In the genomic region with DNA sequence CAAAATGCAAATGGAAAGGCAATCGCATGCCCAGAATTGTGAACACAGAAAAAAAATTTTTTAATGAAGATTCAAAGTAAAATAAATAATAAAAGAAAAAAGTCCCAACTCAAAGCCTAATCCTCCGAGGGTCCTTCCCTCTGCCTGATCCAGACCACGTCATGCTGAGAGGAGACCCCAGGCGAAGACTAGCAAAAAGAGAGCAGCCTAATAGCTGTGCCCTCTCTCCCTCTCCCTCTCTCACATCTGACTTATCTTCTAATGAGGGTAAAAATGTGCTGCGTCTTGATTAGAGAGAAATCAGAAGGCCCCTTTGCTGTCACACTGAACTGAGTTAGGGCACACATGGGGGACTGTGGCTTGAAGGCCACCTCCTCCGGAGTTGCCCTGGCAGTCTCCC, we compare ENCODE assay signal across 18 mouse cellular contexts.
DNase-seq lines count a peak whose midpoint lies in the region; ATAC-seq and TF ChIP-seq lines count a peak whose summit lies in the region.
"Had no signal": no experiment of that assay in that cellular context is flagged by ENCODE, and none has a peak within 500 bp of the region (broad histone marks: within the 10 kb centered on the region; RNA-seq: fewer than 3 reads in every experiment).

No protein-coding gene starts in this region.

- peak overlapping the region; percentile 35; the same call in 1 of the 2 replicates for H3K27ac ChIP-seq in midbrain, embryonic 13.5 days
- H3K27ac ChIP-seq in midbrain, postnatal 0 days (ENCODE audit: low read depth, low read length), result no peak overlapping the region
- H3K27ac ChIP-seq in midbrain, embryonic 15.5 days, result no peak overlapping the region
- no peak overlapping the region for H3K27ac ChIP-seq in midbrain, embryonic 10.5 days (replicated peaks)
- H3K27ac ChIP-seq in midbrain, embryonic 16.5 days (ENCODE audit: low read length), result no peak overlapping the region
- H3K27ac ChIP-seq in forebrain, postnatal 0 days (ENCODE audit: low read depth, low read length), result no peak overlapping the region
- H3K27ac ChIP-seq: embryonic facial prominence, embryonic 10.5 days; embryonic facial prominence, embryonic 12.5 days; forebrain, embryonic 13.5 days; forebrain, embryonic 15.5 days had no signal

- peaks cover 11% of the 10 kb centered on the region for H3K4me1 ChIP-seq in midbrain, embryonic 13.5 days (replicated peaks)
- H3K4me1 ChIP-seq in midbrain, postnatal 0 days (ENCODE audit: insufficient read depth, low read length), result no peaks in the 10 kb centered on the region
- peaks cover 8% of the 10 kb centered on the region; the same call in 1 of the 2 replicates for H3K4me1 ChIP-seq in midbrain, embryonic 15.5 days
- peaks cover 16% of the 10 kb centered on the region for H3K4me1 ChIP-seq in midbrain, embryonic 10.5 days
- H3K4me1 ChIP-seq in midbrain, embryonic 16.5 days (ENCODE audit: control insufficient read depth, insufficient read depth, low read length), result peaks cover 8% of the 10 kb centered on the region
- H3K4me1 ChIP-seq in forebrain, postnatal 0 days (ENCODE audit: insufficient read depth), result no peaks in the 10 kb centered on the region
- H3K4me1 ChIP-seq: embryonic facial prominence, embryonic 10.5 days; embryonic facial prominence, embryonic 12.5 days; forebrain, embryonic 13.5 days had no signal

- no peak overlapping the region for H3K4me3 ChIP-seq in midbrain, embryonic 13.5 days (replicated peaks)
- no peak overlapping the region for H3K4me3 ChIP-seq in midbrain, postnatal 0 days (ENCODE audit: low read depth, low read length)
- H3K4me3 ChIP-seq in midbrain, embryonic 15.5 days, result no peak overlapping the region
- no peak overlapping the region for H3K4me3 ChIP-seq in midbrain, embryonic 10.5 days
- no peak overlapping the region for H3K4me3 ChIP-seq in midbrain, embryonic 16.5 days (ENCODE audit: low read depth, low read length)
- H3K4me3 ChIP-seq in forebrain, postnatal 0 days (ENCODE audit: low read depth, low read length), result no peak overlapping the region
- H3K4me3 ChIP-seq: embryonic facial prominence, embryonic 10.5 days; embryonic facial prominence, embryonic 12.5 days; forebrain, embryonic 13.5 days; forebrain, embryonic 15.5 days had no signal

- H3K36me3 ChIP-seq in midbrain, embryonic 13.5 days, result no peaks in the 10 kb centered on the region
- H3K36me3 ChIP-seq in midbrain, postnatal 0 days (ENCODE audit: insufficient read depth, low read length), result no peaks in the 10 kb centered on the region
- no peaks in the 10 kb centered on the region for H3K36me3 ChIP-seq in midbrain, embryonic 15.5 days (replicated peaks)
- H3K36me3 ChIP-seq in midbrain, embryonic 10.5 days, result no peaks in the 10 kb centered on the region
- H3K36me3 ChIP-seq in midbrain, embryonic 16.5 days (ENCODE audit: control insufficient read depth, insufficient read depth, low read length), result no peaks in the 10 kb centered on the region
- H3K36me3 ChIP-seq in forebrain, postnatal 0 days (ENCODE audit: insufficient read depth), result no peaks in the 10 kb centered on the region
- H3K36me3 ChIP-seq: embryonic facial prominence, embryonic 10.5 days; embryonic facial prominence, embryonic 12.5 days; forebrain, embryonic 15.5 days had no signal

- H3K27me3 ChIP-seq in midbrain, embryonic 13.5 days, result no peaks in the 10 kb centered on the region
- no peaks in the 10 kb centered on the region for H3K27me3 ChIP-seq in midbrain, postnatal 0 days (ENCODE audit: insufficient read depth, low read length)
- no peaks in the 10 kb centered on the region for H3K27me3 ChIP-seq in midbrain, embryonic 15.5 days (replicated peaks)
- H3K27me3 ChIP-seq in midbrain, embryonic 10.5 days (ENCODE audit: low read depth, poor library complexity, severe bottlenecking), result peaks cover 7% of the 10 kb centered on the region; the same call in 1 of the 2 replicates
- H3K27me3 ChIP-seq in midbrain, embryonic 16.5 days (ENCODE audit: control insufficient read depth, insufficient read depth, low read depth, low read length), result no peaks in the 10 kb centered on the region
- H3K27me3 ChIP-seq in forebrain, postnatal 0 days (ENCODE audit: insufficient read depth, low read length), result no peaks in the 10 kb centered on the region
- H3K27me3 ChIP-seq: embryonic facial prominence, embryonic 12.5 days; forebrain, embryonic 13.5 days; forebrain, embryonic 15.5 days had no signal

- no peak overlapping the region for H3K4me2 ChIP-seq in midbrain, embryonic 13.5 days (replicated peaks)
- no peak overlapping the region for H3K4me2 ChIP-seq in midbrain, postnatal 0 days (ENCODE audit: low read depth, low read length, poor library complexity, severe bottlenecking)
- no peak overlapping the region for H3K4me2 ChIP-seq in midbrain, embryonic 15.5 days
- H3K4me2 ChIP-seq in midbrain, embryonic 16.5 days (ENCODE audit: low read length), result no peak overlapping the region
- H3K4me2 ChIP-seq in forebrain, postnatal 0 days (ENCODE audit: low read depth), result no peak overlapping the region
- H3K4me2 ChIP-seq: embryonic facial prominence, embryonic 12.5 days; forebrain, embryonic 13.5 days; forebrain, embryonic 15.5 days had no signal

- no peak for DNase-seq in midbrain, postnatal 0 days (ENCODE audit: low spot score)
- no peak for DNase-seq in midbrain, embryonic 10.5 days (ENCODE audit: low spot score)
- DNase-seq in forebrain, postnatal 0 days, result no peak
- DNase-seq: adrenal gland, adult 2 months; adrenal gland, postnatal 10 days; adrenal gland, postnatal 25 days; cerebellum, adult 11-12 months; cerebellum, adult 2 months; cerebellum, adult 9-10 months; cerebellum, postnatal 10 days; cerebellum, postnatal 25 days had no signal

- H3K9me3 ChIP-seq in midbrain, embryonic 13.5 days, result no peaks in the 10 kb centered on the region
- H3K9me3 ChIP-seq in midbrain, postnatal 0 days (ENCODE audit: low read length), result no peaks in the 10 kb centered on the region
- no peaks in the 10 kb centered on the region for H3K9me3 ChIP-seq in midbrain, embryonic 15.5 days
- no peaks in the 10 kb centered on the region for H3K9me3 ChIP-seq in midbrain, embryonic 10.5 days (replicated peaks)
- H3K9me3 ChIP-seq in midbrain, embryonic 16.5 days (replicated peaks; ENCODE audit: control insufficient read depth, low read length, poor library complexity, severe bottlenecking), result no peaks in the 10 kb centered on the region
- no peaks in the 10 kb centered on the region for H3K9me3 ChIP-seq in forebrain, postnatal 0 days (ENCODE audit: low read length)
- H3K9me3 ChIP-seq: embryonic facial prominence, embryonic 10.5 days; embryonic facial prominence, embryonic 12.5 days; forebrain, embryonic 13.5 days; forebrain, embryonic 15.5 days had no signal

- no peak for TF ChIP-seq CTCF in midbrain, postnatal 0 days (IDR thresholded peaks at IDR 0.05)
- TF ChIP-seq CTCF in forebrain, postnatal 0 days (IDR thresholded peaks at IDR 0.05; ENCODE audit: low read depth), result no peak

- peak; percentile 56; the same call in 1 of the 2 replicates for ATAC-seq in midbrain, embryonic 13.5 days
- no peak for ATAC-seq in midbrain, postnatal 0 days (ENCODE audit: low FRiP score)
- 0 out of 2 replicates have a peak, but pooled peaks have one; percentile 48 for ATAC-seq in midbrain, embryonic 15.5 days (replicated peaks)
- ATAC-seq in midbrain, embryonic 16.5 days, result peak; percentile 58; the same call in 1 of the 2 replicates
- no peak for ATAC-seq in forebrain, postnatal 0 days
- ATAC-seq: forebrain, embryonic 13.5 days; forebrain, embryonic 15.5 days had no signal

- WGBS in midbrain, embryonic 13.5 days, result 20% methylated on average over 6 of the region's 6 CpGs
- WGBS in midbrain, postnatal 0 days, result 26% methylated on average over 6 of the region's 6 CpGs
- WGBS in midbrain, embryonic 15.5 days, result 32% methylated on average over 6 of the region's 6 CpGs
- 38% methylated on average over 6 of the region's 6 CpGs for WGBS in midbrain, embryonic 10.5 days
- 19% methylated on average over 6 of the region's 6 CpGs for WGBS in midbrain, embryonic 16.5 days
- 23% methylated on average over 6 of the region's 6 CpGs for WGBS in forebrain, postnatal 0 days

- no peak overlapping the region for H3K9ac ChIP-seq in midbrain, embryonic 13.5 days (replicated peaks)
- H3K9ac ChIP-seq in midbrain, postnatal 0 days (replicated peaks; ENCODE audit: low read length, poor library complexity, severe bottlenecking), result no peak overlapping the region
- H3K9ac ChIP-seq in midbrain, embryonic 15.5 days, result no peak overlapping the region
- no peak overlapping the region for H3K9ac ChIP-seq in midbrain, embryonic 16.5 days (ENCODE audit: low read depth, low read length)
- H3K9ac ChIP-seq in forebrain, postnatal 0 days, result no peak overlapping the region
- H3K9ac ChIP-seq: embryonic facial prominence, embryonic 12.5 days; forebrain, embryonic 13.5 days; forebrain, embryonic 15.5 days had no signal

Comparison
In these comparisons a context has a peak if more than half of its experiments do, and no peak if none do; other contexts are left out.
1. ATAC-seq: peak in midbrain, embryonic 13.5 days (single experiment), midbrain, embryonic 15.5 days (single experiment) and midbrain, embryonic 16.5 days (single experiment); none in midbrain, postnatal 0 days (single experiment) and forebrain, postnatal 0 days (single experiment).